Mouse (Mus musculus): ENCODE results near the gene Aldh9a1. TPM values are rescaled to one million over a fixed set of nuclear protein-coding genes. Genes with fewer than 3 reads are reported as not detected.

Aldh9a1 gene
- total RNA-seq, 2 experiments from 2014 or later, result 24.5 to 27.8 TPM

Small RNA genes lying within 50 kb of the gene (microRNA-seq; reads per million reads assigned to microRNA genes)
- 0 to 0.45 reads per million in 2 experiments for gene Gm25911

Other genes with a start within 250 kb of the Aldh9a1 start
- 10 to 100 TPM; 69.5 to 69.9 TPM for gene Uck2, start 64.7 kb upstream of the Aldh9a1 start, total RNA-seq (2021)
- gene Tmco1, start 41.6 kb upstream of the Aldh9a1 start, total RNA-seq (2021), result 10 to 100 TPM; 38.4 to 45.1 TPM
- gene Mgst3, start 43.9 kb downstream of the Aldh9a1 start, total RNA-seq (2021), result 100 to 1,000 TPM; 127 to 141 TPM
- gene Lrrc52, start 116.8 kb downstream of the Aldh9a1 start, total RNA-seq (2021), result not detected
- gene Rxrg, start 248.4 kb downstream of the Aldh9a1 start, total RNA-seq (2021), result 1 to 10 TPM; 8.4 to 9.4 TPM